Mouse (Mus musculus): ENCODE measurements around the gene Slc16a12.

DNA sequence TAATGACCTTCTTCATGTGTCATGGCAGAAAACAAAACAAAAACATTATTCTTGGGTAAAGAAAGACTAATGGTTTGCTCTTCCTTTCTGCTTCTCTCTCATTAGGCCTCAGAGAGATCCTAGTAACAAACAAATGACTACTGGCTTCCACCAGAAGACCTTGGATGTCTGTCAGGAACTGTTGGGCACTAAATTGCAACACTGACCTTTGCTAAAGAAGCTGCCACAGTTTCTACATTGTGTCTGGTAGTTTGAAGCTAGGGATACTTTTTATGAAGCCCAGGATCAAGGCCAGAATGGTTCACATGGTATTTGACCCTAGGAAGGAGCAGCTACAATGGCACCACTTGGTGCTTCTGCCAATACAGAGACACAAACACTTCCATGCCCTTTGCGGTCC is 41.9 kb downstream of the Slc16a12 start:
- TF ChIP-seq CTCF (IDR thresholded peaks at IDR 0.05; ENCODE audit: extremely low read depth, insufficient read depth, low read length) (no peak), POLR2A (IDR thresholded peaks at IDR 0.05; ENCODE audit: extremely low read depth, insufficient read depth, low read length) (no peak)

All from cortical plate, adult 2 months (tissue).